ENCODE assay signal across 10 mouse cellular contexts in the genomic region with DNA sequence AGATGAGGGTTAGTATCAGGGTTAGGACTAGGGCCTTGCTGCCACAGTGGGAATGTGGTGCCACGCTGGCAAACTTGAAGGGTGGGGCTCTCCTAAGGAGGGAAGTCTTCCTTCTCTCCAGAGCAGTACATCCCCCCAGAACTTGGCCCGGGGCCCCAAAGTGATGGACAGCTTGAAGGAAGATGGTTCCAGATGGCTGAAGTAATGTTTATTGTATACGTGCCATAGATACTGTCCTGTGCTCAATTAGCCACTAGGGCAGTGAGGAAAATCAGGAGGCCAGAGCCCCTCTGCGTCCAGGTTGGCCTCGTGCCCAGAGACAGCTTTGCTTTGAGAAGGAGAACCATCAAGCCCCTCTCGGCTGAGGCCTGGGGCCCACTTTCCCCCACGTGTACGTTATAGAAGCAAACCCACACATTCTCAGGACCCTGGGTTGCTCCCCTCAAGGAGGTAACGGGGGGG.
DNase-seq lines count a peak whose midpoint lies in the region; ATAC-seq and TF ChIP-seq lines count a peak whose summit lies in the region.
"Had no signal": no experiment of that assay in that cellular context is flagged by ENCODE, and none has a peak within 500 bp of the region (broad histone marks: within the 10 kb centered on the region; RNA-seq: fewer than 3 reads in every experiment).

No protein-coding gene starts in this region.

- ATAC-seq in embryonic facial prominence, embryonic 14.5 days (ENCODE audit: low read depth), result peak; percentile 79
- ATAC-seq in hindbrain, embryonic 12.5 days (ENCODE audit: low FRiP score), result peak; percentile 76
- no peak for ATAC-seq in monocyte, adult 5-6 weeks (replicated peaks; ENCODE audit: insufficient number of reproducible peaks, low FRiP score, low TSS enrichment, poor library complexity, severe bottlenecking)

- no peak overlapping the region for H3K4me2 ChIP-seq in embryonic facial prominence, embryonic 14.5 days (ENCODE audit: low read depth, low read length)
- H3K4me2 ChIP-seq in hindbrain, embryonic 12.5 days (replicated peaks), result no peak overlapping the region

- peaks cover 26% of the 10 kb centered on the region for H3K4me1 ChIP-seq in embryonic facial prominence, embryonic 14.5 days (ENCODE audit: control insufficient read depth, insufficient read depth, low read length)
- peaks cover 20% of the 10 kb centered on the region for H3K4me1 ChIP-seq in hindbrain, embryonic 12.5 days
- no peaks in the 10 kb centered on the region for H3K4me1 ChIP-seq in cerebellum, adult 2 months (ENCODE audit: control insufficient read depth, insufficient read depth, low read length)

- DNase-seq in kidney, postnatal 4 days, result peak; percentile 51 to 53
- no peak for DNase-seq in kidney, adult 18-20 months
- peak; percentile 94 for DNase-seq in embryonic facial prominence, embryonic 14.5 days (ENCODE audit: low spot score)
- peak; percentile 21 to 57 for DNase-seq in lung, postnatal 4 days
- DNase-seq in cerebellum, adult 11 months, result no peak
- no peak for DNase-seq in cerebellum, adult 2 months
- DNase-seq: cerebellum, postnatal 36 days; kidney, adult 9 months had no signal

- 13% methylated on average over 9 of the region's 9 CpGs for WGBS in embryonic facial prominence, embryonic 14.5 days
- 36% methylated on average over 9 of the region's 9 CpGs for WGBS in hindbrain, embryonic 12.5 days
- 22% methylated on average over 9 of the region's 9 CpGs for WGBS in cerebellum, adult 2 months

- no peaks in the 10 kb centered on the region for H3K27me3 ChIP-seq in embryonic facial prominence, embryonic 14.5 days (replicated peaks; ENCODE audit: control insufficient read depth, insufficient read depth, low read length)
- H3K27me3 ChIP-seq in hindbrain, embryonic 12.5 days, result no peaks in the 10 kb centered on the region
- no peaks in the 10 kb centered on the region; the same call in none of the 2 replicates for H3K27me3 ChIP-seq in cerebellum, adult 2 months (ENCODE audit: control insufficient read depth, insufficient read depth, low read length)

- H3K9ac ChIP-seq in embryonic facial prominence, embryonic 14.5 days (ENCODE audit: low read depth, low read length), result 0 out of 2 replicates have a peak overlapping the region, but pooled peaks have one; percentile 5
- H3K9ac ChIP-seq in hindbrain, embryonic 12.5 days, result no peak overlapping the region

- H3K9me3 ChIP-seq in embryonic facial prominence, embryonic 14.5 days (ENCODE audit: control insufficient read depth, low read length), result no peaks in the 10 kb centered on the region
- H3K9me3 ChIP-seq in hindbrain, embryonic 12.5 days (replicated peaks), result 0 out of 2 replicates have a peak, but pooled peaks cover 3% of the 10 kb centered on the region

- H3K36me3 ChIP-seq in embryonic facial prominence, embryonic 14.5 days (ENCODE audit: control insufficient read depth, insufficient read depth, low read length), result no peaks in the 10 kb centered on the region
- no peaks in the 10 kb centered on the region for H3K36me3 ChIP-seq in hindbrain, embryonic 12.5 days

- peak overlapping the region; percentile 83 for H3K27ac ChIP-seq in embryonic facial prominence, embryonic 14.5 days (replicated peaks; ENCODE audit: low read depth, low read length)
- H3K27ac ChIP-seq in hindbrain, embryonic 12.5 days, result 0 out of 2 replicates have a peak overlapping the region, but pooled peaks have one; percentile 37
- H3K27ac ChIP-seq in cerebellum, adult 2 months (ENCODE audit: insufficient read depth, low read length), result no peak overlapping the region

- no peak for TF ChIP-seq CTCF in cerebellum, adult 2 months (IDR thresholded peaks at IDR 0.05; ENCODE audit: borderline replicate concordance, insufficient read depth, low read depth, low read length)

- no peak for TF ChIP-seq POLR2A in cerebellum, adult 2 months (IDR thresholded peaks at IDR 0.05; ENCODE audit: borderline replicate concordance, insufficient read depth, low read length)

- no peak overlapping the region for H3K4me3 ChIP-seq in embryonic facial prominence, embryonic 14.5 days (ENCODE audit: low read depth, low read length)
- H3K4me3 ChIP-seq in hindbrain, embryonic 12.5 days, result no peak overlapping the region
- H3K4me3 ChIP-seq in cerebellum, adult 2 months (replicated peaks; ENCODE audit: insufficient read depth, low read depth, low read length), result no peak overlapping the region

Comparison
In these comparisons a context has a peak if more than half of its experiments do, and no peak if none do; other contexts are left out.
1. DNase-seq: peak in kidney, postnatal 4 days (2 of 2), embryonic facial prominence, embryonic 14.5 days (single experiment) and lung, postnatal 4 days (2 of 2); none in kidney, adult 18-20 months (single experiment), cerebellum, adult 11 months (single experiment) and cerebellum, adult 2 months (0 of 2).